Mouse (Mus musculus) layer of hippocampus, postnatal 14 days (tissue): Measurements from ENCODE around the gene Gnmt. TPM values are rescaled to one million over a fixed set of nuclear protein-coding genes. Genes with fewer than 3 reads are reported as not detected.

Experiments used
- total RNA-seq, 2 experiments: library from RNA; stranded (reverse); gene quantifications; 2 replicates each; pipeline ENCODE4 v1.2.3; 2021

The Gnmt gene
- total RNA-seq, 2 experiments from 2014 or later = 0.76 to 0.98 TPM

Other genes starting within 250 kb of the Gnmt start
- gene Ttbk1, start 241.5 kb downstream of the Gnmt start, total RNA-seq = 100 to 1,000 TPM; 123 to 125 TPM
- gene Dnph1, start 232.5 kb downstream of the Gnmt start, total RNA-seq = 1 to 10 TPM; 5.7 TPM
- gene Cul9, start 182.8 kb downstream of the Gnmt start, total RNA-seq = 10 to 100 TPM; 42.7 to 43.9 TPM
- gene Srf, start 173.0 kb downstream of the Gnmt start, total RNA-seq = 10 to 100 TPM; 62.7 to 65.5 TPM
- gene Ptk7, start 99.7 kb downstream of the Gnmt start, total RNA-seq = 10 to 100 TPM; 11.2 to 11.4 TPM
- 10 to 100 TPM; 15.1 to 16.7 TPM for gene Klc4, start 83.1 kb downstream of the Gnmt start, total RNA-seq
- gene Mrpl2, start 82.9 kb downstream of the Gnmt start, total RNA-seq = 10 to 100 TPM; 51.1 to 54.3 TPM
- 10 to 100 TPM; 23.8 to 24.4 TPM for gene Cul7, start 78.8 kb downstream of the Gnmt start, total RNA-seq
- gene Rrp36, start 54.8 kb downstream of the Gnmt start, total RNA-seq = 10 to 100 TPM; 12.5 to 15.7 TPM
- 100 to 1,000 TPM in 1 of 2 experiments, 10 to 100 TPM in 1; 98.2 to 103 TPM for gene Mea1, start 50.4 kb downstream of the Gnmt start, total RNA-seq
- 100 to 1,000 TPM; 174 to 176 TPM for gene Klhdc3, start 48.3 kb downstream of the Gnmt start, total RNA-seq
- gene Ppp2r5d, start 24.1 kb downstream of the Gnmt start, total RNA-seq = 10 to 100 TPM; 88.1 to 92.2 TPM
- gene Pex6, start 17.7 kb downstream of the Gnmt start, total RNA-seq = 10 to 100 TPM; 32.0 to 36.8 TPM
- gene Cnpy3, start 23.0 kb upstream of the Gnmt start, total RNA-seq = 10 to 100 TPM; 53.9 to 57.2 TPM
- under 1 TPM in 1 of 2 experiments, not detected in 1; 0.31 TPM for gene Ptcra, start 34.5 kb upstream of the Gnmt start, total RNA-seq
- 10 to 100 TPM; 12.0 to 12.5 TPM for gene 2310039H08Rik, start 43.5 kb upstream of the Gnmt start, total RNA-seq
- gene Rpl7l1, start 53.5 kb upstream of the Gnmt start, total RNA-seq = 10 to 100 TPM; 47.5 to 48.7 TPM
- 10 to 100 TPM; 38.6 to 43.7 TPM for gene Bicral, start 129.3 kb upstream of the Gnmt start, total RNA-seq
- 10 to 100 TPM; 36.4 to 38.2 TPM for gene Tbcc, start 161.5 kb upstream of the Gnmt start, total RNA-seq
- gene Prph2, start 181.3 kb upstream of the Gnmt start, total RNA-seq = not detected